Mouse (Mus musculus): ENCODE data around the gene Pax9.

- TF ChIP-seq CTCF (IDR thresholded peaks at IDR 0.05; ENCODE audit: borderline replicate concordance, control insufficient read depth, extremely low read depth, insufficient read depth, low read length, poor library complexity) (no peak), POLR2A (IDR thresholded peaks at IDR 0.05; ENCODE audit: control insufficient read depth, extremely low read depth, insufficient read depth, low read length, poor library complexity) (no peak)
These were observed 16.8 kb upstream of the Pax9 start for GRCm38 (mm10) chr12:56674726-56675125.
